Mouse (Mus musculus) CD4-positive, CD25-positive, alpha-beta regulatory T cell (primary cell): ENCODE measurements around the gene Msi1. TPM values are rescaled to one million over a fixed set of nuclear protein-coding genes. Genes with fewer than 3 reads are reported as not detected.

Source experiments
- polyA plus RNA-seq: library from polyadenylated mRNA; unstranded; fragments of 100-300 nt; shearing (Covaris generic); gene quantifications from one replicate; pipeline ENCODE4 v1.2.1, GENCODE M21; 2017

Gene Msi1
- not detected for polyA plus RNA-seq

GRCm38 (mm10) chr5:115429359-115430186 lies at the start of gene Msi1:
Gene Msi1 (plus strand): TSS chr5:115429599.

DNA sequence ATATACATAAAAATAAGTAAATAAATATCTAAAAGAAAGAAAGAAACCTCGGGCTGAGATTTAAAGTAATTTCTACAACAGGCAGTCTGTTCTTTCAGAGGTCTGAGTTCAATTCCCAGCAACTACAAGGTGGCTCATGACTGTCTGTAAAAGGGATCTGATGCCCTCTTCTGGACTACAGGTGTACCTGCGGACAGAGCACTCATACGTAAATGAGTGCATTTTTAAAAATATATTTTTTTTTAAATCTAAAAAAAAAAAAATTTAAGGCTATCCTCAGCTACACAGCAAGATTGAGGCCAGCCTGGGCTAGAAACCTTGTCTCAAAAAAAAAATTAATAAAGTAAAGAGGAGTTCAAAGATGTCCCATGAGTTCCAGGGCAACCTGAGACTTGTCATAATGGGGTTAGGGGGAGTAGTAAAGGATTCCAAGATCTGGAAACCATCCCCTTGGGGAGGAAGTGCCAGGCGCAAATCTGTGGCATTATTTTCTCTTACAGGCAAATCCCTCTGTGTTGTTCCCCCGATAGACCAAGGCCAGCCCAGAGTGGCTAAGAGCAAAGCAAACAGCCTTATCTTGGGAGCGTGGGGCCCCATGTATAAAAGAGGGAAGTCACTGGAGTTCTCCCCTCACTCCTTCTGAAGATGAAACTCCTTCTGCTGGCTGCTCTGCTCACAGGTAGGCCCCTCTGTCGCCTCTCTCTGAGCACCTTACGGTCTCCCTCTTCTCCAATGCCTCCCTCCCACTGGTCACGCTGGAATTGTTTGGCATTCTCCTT lies 36.4 kb downstream of the Msi1 start, which contains the start of gene Pla2g1b:
Pla2g1b (plus strand) TSS at position 621 of the 779 bp plus-strand sequence.

DNA sequence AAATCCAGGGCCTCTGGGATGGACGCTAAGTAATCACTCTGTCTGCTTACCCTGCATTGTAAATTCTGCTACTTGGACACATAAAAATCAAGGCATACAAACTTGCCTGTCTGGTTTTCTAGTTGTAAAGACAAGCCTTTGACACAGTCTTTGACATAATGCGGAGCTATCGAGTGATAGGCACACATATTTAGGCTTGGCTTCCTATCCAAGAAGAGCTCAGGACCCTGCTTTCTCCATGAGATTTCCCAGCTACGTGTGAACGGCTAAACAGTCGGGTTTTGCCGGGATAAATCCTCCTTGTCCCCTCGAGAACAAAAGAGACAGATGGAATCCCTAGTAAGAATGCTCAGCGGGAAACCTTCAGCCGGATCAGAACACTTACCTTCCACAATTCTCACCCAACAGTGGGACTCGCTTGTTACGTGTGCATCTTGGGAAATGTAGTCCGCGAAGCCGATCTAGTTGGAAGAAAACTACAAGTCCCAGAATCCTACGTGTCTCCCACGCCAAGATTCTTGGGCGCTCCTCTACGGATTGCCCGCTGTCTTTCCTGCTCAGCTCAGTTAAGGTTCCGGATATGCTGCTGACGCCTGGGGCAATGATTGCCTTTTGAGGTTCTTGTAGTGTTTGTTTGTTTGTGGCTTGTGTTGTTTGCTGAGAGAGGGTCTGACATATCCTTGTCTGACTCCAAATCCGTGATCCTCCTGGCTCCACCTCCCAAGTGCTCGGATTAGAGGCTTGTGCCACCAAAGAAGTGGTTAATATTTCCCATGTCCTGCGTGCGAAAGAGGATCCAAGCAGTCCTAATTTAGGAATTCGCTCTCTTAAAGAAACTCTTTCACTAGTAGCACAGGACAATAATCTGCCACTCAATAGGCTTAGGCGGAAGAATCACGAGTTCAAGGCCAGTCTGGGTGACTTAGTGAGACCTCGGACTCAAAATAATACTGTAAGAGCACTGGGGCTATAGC lies 54.8 kb downstream of the Msi1 start, which contains the start of gene Sirt4:
Sirt4 (minus strand) TSS at position 779 of the 974 bp plus-strand sequence.

Other genes starting within 250 kb of the Msi1 start
- gene Cabp1, start 235.2 kb upstream of the Msi1 start, polyA plus RNA-seq: 0.55 TPM
- gene Pop5, start 193.8 kb upstream of the Msi1 start, polyA plus RNA-seq: 192 TPM
- 131 TPM for gene Rnf10, start 156.7 kb upstream of the Msi1 start, polyA plus RNA-seq
- 38.0 TPM for gene Coq5, start 149.9 kb upstream of the Msi1 start, polyA plus RNA-seq
- gene Dynll1, start 128.6 kb upstream of the Msi1 start, polyA plus RNA-seq: 468 TPM
- gene Srsf9, start 102.4 kb upstream of the Msi1 start, polyA plus RNA-seq: 154 TPM
- gene Gatc, start 88.4 kb upstream of the Msi1 start, polyA plus RNA-seq: 27.5 TPM
- 48.4 TPM for gene Triap1, start 88.4 kb upstream of the Msi1 start, polyA plus RNA-seq
- 526 TPM for gene Cox6a1, start 80.6 kb upstream of the Msi1 start, polyA plus RNA-seq
- not detected for gene Pla2g1b, start 36.7 kb downstream of the Msi1 start, polyA plus RNA-seq
- 19.2 TPM for gene Sirt4, start 55.1 kb downstream of the Msi1 start, polyA plus RNA-seq
- 54.3 TPM for gene Pxn, start 77.1 kb downstream of the Msi1 start, polyA plus RNA-seq
- gene Rplp0, start 129.9 kb downstream of the Msi1 start, polyA plus RNA-seq: 1,728 TPM
- 57.4 TPM for gene Gcn1l1, start 135.7 kb downstream of the Msi1 start, polyA plus RNA-seq
- gene Rab35, start 202.3 kb downstream of the Msi1 start, polyA plus RNA-seq: 16.1 TPM